Mouse (Mus musculus) heart, embryonic 14.5 days (tissue): ENCODE data around the gene Gm21958. TPM values are rescaled to one million over a fixed set of nuclear protein-coding genes. Genes with fewer than 3 reads are reported as not detected.
A peak's percentile ranks its signal among the peaks of the same experiment; 100 is the strongest.
"Not testable (repeated sequence)": the region's sequence is repeated elsewhere in the genome, so short reads cannot be mapped to it uniquely, and the experiment has no call there.

Source experiments
- ATAC-seq: fragments of 200-750 bp; cut with Nextera tagmentation; 2 replicates; pipeline ENCODE4 v1.8.0; 2017; ENCODE audit warnings: low read depth, moderate TSS enrichment; ENCODE audit not compliant: insufficient number of reproducible peaks, insufficient read depth, low FRiP score
- H3K27ac ChIP-seq, 2 experiments: fragments of 200-500 bp in 1 of 2; fragments of 300-500 bp in 1 of 2; sonication (generic) in 1 of 2; replicated peaks in 1 of 2; 2 replicates each; pipeline ENCODE4 v1.5.1; 2012 to 2014; ENCODE audit warnings: low read depth in 2 of 2, low read length in 2 of 2, control low read depth in 1 of 2, mild to moderate bottlenecking in 1 of 2, mixed read lengths in 1 of 2; ENCODE audit not compliant: control insufficient read depth in 1 of 2, insufficient read depth in 1 of 2
- H3K27me3 ChIP-seq: fragments of 300-500 bp; sonication (generic); 2 replicates; pipeline ENCODE4 v1.6.1; 2014; ENCODE audit warnings: mild to moderate bottlenecking, low read length, control low read depth; ENCODE audit not compliant: control insufficient read depth, insufficient read depth
- H3K36me3 ChIP-seq: fragments of 300-500 bp; sonication (generic); 2 replicates; pipeline ENCODE4 v1.6.1; 2014; ENCODE audit warnings: mild to moderate bottlenecking, control low read depth, low read length, mixed read lengths; ENCODE audit not compliant: control insufficient read depth, insufficient read depth
- H3K4me1 ChIP-seq, 2 experiments: fragments of 200-500 bp in 1 of 2; fragments of 300-500 bp in 1 of 2; sonication (generic) in 1 of 2; 2 replicates each; pipeline ENCODE4 v1.6.1; 2012 to 2014; ENCODE audit warnings: low read length in 2 of 2, control low read depth in 1 of 2, mixed read lengths in 1 of 2; ENCODE audit not compliant: control insufficient read depth in 2 of 2, insufficient read depth in 2 of 2
- H3K4me2 ChIP-seq: fragments of 300-500 bp; sonication (generic); 2 replicates; pipeline ENCODE4 v1.6.1; 2014; ENCODE audit warnings: mild to moderate bottlenecking, low read length
- H3K4me3 ChIP-seq, 2 experiments: fragments of 200-500 bp in 1 of 2; fragments of 300-500 bp in 1 of 2; sonication (generic) in 1 of 2; 2 replicates each; pipeline ENCODE4 v1.5.1; 2012 to 2014; ENCODE audit warnings: low read length in 2 of 2, mild to moderate bottlenecking in 2 of 2, control low read depth in 1 of 2, low read depth in 1 of 2, moderate library complexity in 1 of 2; ENCODE audit not compliant: control insufficient read depth in 1 of 2, insufficient read depth in 1 of 2
- H3K9ac ChIP-seq: fragments of 300-500 bp; sonication (generic); 2 replicates; pipeline ENCODE4 v1.6.1; 2014; ENCODE audit warnings: mild to moderate bottlenecking, low read length
- H3K9me3 ChIP-seq: fragments of 300-500 bp; sonication (generic); 2 replicates; pipeline ENCODE4 v1.6.1; 2016; ENCODE audit warnings: low read length, control low read depth; ENCODE audit not compliant: control insufficient read depth
- WGBS: fragments of 180-500 bp; shearing (Covaris S2); extraction: QIAGEN DNeasy Blood & Tissue Kit; methylation state at CpG from one replicate; pipeline ENCODE4 v1.1.7; 2014; 5-methylcytosine and 5-hydroxymethylcytosine counted together
- polyA plus RNA-seq: library from polyadenylated mRNA; unstranded; fragments of >200 nt; fragmentation: Nextera tagmentation; extraction: Ambion mirVana; gene quantifications from 2 replicates; pipeline ENCODE4 v1.2.1, GENCODE M21; 2014

The Gm21958 gene
- polyA plus RNA-seq, 1 experiment from 2014 or later, result 1.1 TPM

GRCm38 (mm10) chr3:54717348-54717747 is 3.2 kb upstream of the Gm21958 start:
- peaks cover 88% of the 10 kb centered on the region for H3K36me3 ChIP-seq

GRCm38 (mm10) chr3:54715461-54715860 is 1.3 kb upstream of the Gm21958 start:
- no peak overlapping the region for H3K27ac ChIP-seq
- H3K4me2 ChIP-seq, result no peak overlapping the region
- H3K9ac ChIP-seq, result no peak overlapping the region
- no peak overlapping the region for H3K4me3 ChIP-seq
- H3K27me3 ChIP-seq, result no peaks in the 10 kb centered on the region
- no peaks in the 10 kb centered on the region for H3K4me1 ChIP-seq
- no peak for ATAC-seq
- no peaks in the 10 kb centered on the region for H3K9me3 ChIP-seq
- WGBS, result 88% methylated on average over 6 of the region's 6 CpGs
- H3K36me3 ChIP-seq, result peaks cover 88% of the 10 kb centered on the region

More at GRCm38 (mm10) chr3:54717348-54717747, 3.2 kb upstream of the Gm21958 start:
- ATAC-seq, result no peak
- Histone ChIP-seq H3K27ac (no peak overlapping the region), H3K9me3 (no peaks in the 10 kb centered on the region), H3K4me3 (no peak overlapping the region), H3K27me3 (no peaks in the 10 kb centered on the region), H3K4me2 (no peak overlapping the region), H3K9ac (no peak overlapping the region), H3K4me1 (no peaks in the 10 kb centered on the region)
- WGBS, result 78% methylated on average over 6 of the region's 6 CpGs

GRCm38 (mm10) chr3:54708972-54709371 is 5.2 kb downstream of the Gm21958 start:
- no peak overlapping the region for H3K4me3 ChIP-seq
- WGBS, result 62% methylated on average over 9 of the region's 9 CpGs
- H3K27ac ChIP-seq, result peak overlapping the region; percentile 12 to 44; a peak in 3 of 4 replicates
- ATAC-seq, result no peak
- H3K9ac ChIP-seq, result no peak overlapping the region
- H3K4me2 ChIP-seq, result no peak overlapping the region
- no peaks in the 10 kb centered on the region for H3K27me3 ChIP-seq
- H3K9me3 ChIP-seq, result no peaks in the 10 kb centered on the region
- peaks cover 94% of the 10 kb centered on the region for H3K36me3 ChIP-seq
- no peaks in the 10 kb centered on the region for H3K4me1 ChIP-seq

- H3K27me3 ChIP-seq, H3K4me1 ChIP-seq, H3K4me2 ChIP-seq, ATAC-seq, H3K9me3 ChIP-seq, H3K4me3 ChIP-seq, H3K27ac ChIP-seq, H3K9ac ChIP-seq: not testable (repeated sequence)
- peaks cover 92% of the 10 kb centered on the region for H3K36me3 ChIP-seq
- WGBS, result 95% methylated on average over 8 of the region's 8 CpGs
Measured at GRCm38 (mm10) chr3:54704106-54704505, 10.0 kb downstream of the Gm21958 start.

- no peak overlapping the region for H3K9ac ChIP-seq
- H3K4me1 ChIP-seq, result no peaks in the 10 kb centered on the region
- no peak overlapping the region for H3K27ac ChIP-seq
- H3K36me3 ChIP-seq, result peaks cover 87% of the 10 kb centered on the region
- ATAC-seq, result no peak
- H3K9me3 ChIP-seq, result no peaks in the 10 kb centered on the region
- H3K4me2 ChIP-seq, result no peak overlapping the region
- no peaks in the 10 kb centered on the region for H3K27me3 ChIP-seq
- no peak overlapping the region for H3K4me3 ChIP-seq
- 52% methylated on average over 5 of the region's 5 CpGs for WGBS
Measured at GRCm38 (mm10) chr3:54699759-54700301, 14.3 kb downstream of the Gm21958 start.

- Histone ChIP-seq H3K9me3 (no peaks in the 10 kb centered on the region), H3K9ac (peak overlapping the region; percentile 89), H3K4me1 (no peaks in the 10 kb centered on the region; a peak in 1 of 4 replicates), H3K4me3 (peak overlapping the region; percentile 83 to 86), H3K36me3 (peaks cover 31% of the 10 kb centered on the region), H3K27ac (peak overlapping the region; percentile 93 to 95), H3K4me2 (peak overlapping the region; percentile 73), H3K27me3 (no peaks in the 10 kb centered on the region)
- WGBS, result under 1% methylated on average over 8 of the region's 8 CpGs
- no peak for ATAC-seq
Measured at GRCm38 (mm10) chr3:54693056-54693415, 21.1 kb downstream of the Gm21958 start.

- H3K27me3 ChIP-seq, result no peaks in the 10 kb centered on the region
- ATAC-seq, result peak; percentile 98
- peak within 1 kb of the TSS; percentile 83 to 86 for H3K4me3 ChIP-seq
- H3K9me3 ChIP-seq, result no peaks in the 10 kb centered on the region
- H3K27ac ChIP-seq, result peak within 1 kb of the TSS; percentile 93 to 95
- H3K36me3 ChIP-seq, result peaks cover 26% of the 10 kb centered on the region
- WGBS, result 2% methylated on average over 65 of the region's 65 CpGs
- peak within 1 kb of the TSS; percentile 89 for H3K9ac ChIP-seq
- peak within 1 kb of the TSS; percentile 93 for H3K4me2 ChIP-seq
- no peaks in the 10 kb centered on the region; a peak in 1 of 4 replicates for H3K4me1 ChIP-seq
Measured at GRCm38 (mm10) chr3:54692202-54693055, 21.7 kb downstream of the Gm21958 start, which contains the start of gene Supt20. Gene Supt20, plus strand, starts transcription at chr3:54692807.
